In genomic region chr1:90574845-90575244, GRCm38 (mm10) we compare ENCODE assay signal across 21 mouse cellular contexts. TPM values are rescaled to one million over a fixed set of nuclear protein-coding genes. Genes with fewer than 3 reads are reported as not detected.
DNase-seq lines count a peak whose midpoint lies in the region; ATAC-seq and TF ChIP-seq lines count a peak whose summit lies in the region.
"Had no signal": no experiment of that assay in that cellular context is flagged by ENCODE, and none has a peak within 500 bp of the region (broad histone marks: within the 10 kb centered on the region; RNA-seq: fewer than 3 reads in every experiment).

No protein-coding gene starts in this region.

- H3K4me3 ChIP-seq in midbrain, embryonic 10.5 days: no peak overlapping the region
- no peak overlapping the region for H3K4me3 ChIP-seq in midbrain, postnatal 0 days (ENCODE audit: low read depth, low read length)
- no peak overlapping the region for H3K4me3 ChIP-seq in neural tube, embryonic 13.5 days
- H3K4me3 ChIP-seq in midbrain, embryonic 13.5 days (replicated peaks): no peak overlapping the region
- no peak overlapping the region for H3K4me3 ChIP-seq in midbrain, embryonic 16.5 days (ENCODE audit: low read depth, low read length)
- H3K4me3 ChIP-seq: heart, embryonic 13.5 days; hindbrain, embryonic 12.5 days had no signal

- H3K9ac ChIP-seq in midbrain, postnatal 0 days (replicated peaks; ENCODE audit: low read length, poor library complexity, severe bottlenecking): no peak overlapping the region
- H3K9ac ChIP-seq in neural tube, embryonic 13.5 days: no peak overlapping the region
- H3K9ac ChIP-seq in midbrain, embryonic 13.5 days (replicated peaks): no peak overlapping the region
- H3K9ac ChIP-seq in midbrain, embryonic 16.5 days (ENCODE audit: low read depth, low read length): no peak overlapping the region
- H3K9ac ChIP-seq: heart, embryonic 13.5 days; hindbrain, embryonic 12.5 days had no signal

- 58% methylated on average over 3 of the region's 3 CpGs for WGBS in midbrain, embryonic 10.5 days
- 33% methylated on average over 3 of the region's 3 CpGs for WGBS in midbrain, postnatal 0 days
- WGBS in neural tube, embryonic 13.5 days: 30% methylated on average over 3 of the region's 3 CpGs
- 29% methylated on average over 3 of the region's 3 CpGs for WGBS in midbrain, embryonic 13.5 days
- 33% methylated on average over 3 of the region's 3 CpGs for WGBS in midbrain, embryonic 16.5 days

- TF ChIP-seq CTCF in midbrain, postnatal 0 days (IDR thresholded peaks at IDR 0.05): no peak

- H3K4me2 ChIP-seq in midbrain, postnatal 0 days (ENCODE audit: low read depth, low read length, poor library complexity, severe bottlenecking): no peak overlapping the region
- no peak overlapping the region for H3K4me2 ChIP-seq in neural tube, embryonic 13.5 days
- H3K4me2 ChIP-seq in midbrain, embryonic 13.5 days (replicated peaks): no peak overlapping the region
- no peak overlapping the region for H3K4me2 ChIP-seq in midbrain, embryonic 16.5 days (ENCODE audit: low read length)
- H3K4me2 ChIP-seq: heart, embryonic 13.5 days; hindbrain, embryonic 12.5 days had no signal

- no peak for ATAC-seq in midbrain, postnatal 0 days (ENCODE audit: low FRiP score)
- 0 out of 2 replicates have a peak, but pooled peaks have one; percentile 32 for ATAC-seq in neural tube, embryonic 13.5 days (ENCODE audit: low read depth)
- ATAC-seq in midbrain, embryonic 13.5 days: peak; percentile 60; the same call in 1 of the 2 replicates
- ATAC-seq in midbrain, embryonic 16.5 days: 0 out of 2 replicates have a peak, but pooled peaks have one; percentile 71
- ATAC-seq: activated CD4-positive, CD25-positive, alpha-beta regulatory T cell, adult 4 months; CD4-positive, CD25-positive, alpha-beta regulatory T cell, adult 4 months; forebrain, embryonic 14.5 days; hindbrain, postnatal 0 days; inflammation-experienced regulatory T-cells, adult 6 months had no signal

- DNase-seq in midbrain, embryonic 10.5 days (ENCODE audit: low spot score): no peak
- DNase-seq in midbrain, postnatal 0 days (ENCODE audit: low spot score): no peak
- DNase-seq in neural tube, embryonic 10.5 days (ENCODE audit: extremely low spot score, low spot score): no peak
- no peak for DNase-seq in T-cell, adult 2 months (ENCODE audit: low spot score)
- DNase-seq: adrenal gland, adult 8-10 months; adrenal gland, postnatal 25 days; cerebellum, adult 18-20 months; cerebellum, adult 9-10 months; cerebellum, postnatal 14 days; gastrocnemius, postnatal 25 days; heart, adult 18-20 months had no signal

- peaks cover 26% of the 10 kb centered on the region for H3K4me1 ChIP-seq in midbrain, embryonic 10.5 days
- H3K4me1 ChIP-seq in midbrain, postnatal 0 days (ENCODE audit: insufficient read depth, low read length): peaks cover 8% of the 10 kb centered on the region
- peaks cover 11% of the 10 kb centered on the region for H3K4me1 ChIP-seq in neural tube, embryonic 13.5 days (replicated peaks)
- peaks cover 16% of the 10 kb centered on the region for H3K4me1 ChIP-seq in midbrain, embryonic 13.5 days (replicated peaks)
- peaks cover 7% of the 10 kb centered on the region for H3K4me1 ChIP-seq in midbrain, embryonic 16.5 days (ENCODE audit: control insufficient read depth, insufficient read depth, low read length)

- no peaks in the 10 kb centered on the region for H3K36me3 ChIP-seq in midbrain, embryonic 10.5 days
- H3K36me3 ChIP-seq in midbrain, postnatal 0 days (ENCODE audit: insufficient read depth, low read length): no peaks in the 10 kb centered on the region
- no peaks in the 10 kb centered on the region for H3K36me3 ChIP-seq in neural tube, embryonic 13.5 days
- H3K36me3 ChIP-seq in midbrain, embryonic 13.5 days: no peaks in the 10 kb centered on the region
- H3K36me3 ChIP-seq in midbrain, embryonic 16.5 days (ENCODE audit: control insufficient read depth, insufficient read depth, low read length): no peaks in the 10 kb centered on the region
- H3K36me3 ChIP-seq: heart, embryonic 13.5 days; hindbrain, embryonic 12.5 days had no signal

- H3K9me3 ChIP-seq in midbrain, embryonic 10.5 days (replicated peaks): no peaks in the 10 kb centered on the region; the same call in 1 of the 2 replicates
- H3K9me3 ChIP-seq in midbrain, postnatal 0 days (ENCODE audit: low read length): no peaks in the 10 kb centered on the region
- H3K9me3 ChIP-seq in neural tube, embryonic 13.5 days: no peaks in the 10 kb centered on the region
- H3K9me3 ChIP-seq in midbrain, embryonic 13.5 days: no peaks in the 10 kb centered on the region
- H3K9me3 ChIP-seq in midbrain, embryonic 16.5 days (replicated peaks; ENCODE audit: control insufficient read depth, low read length, poor library complexity, severe bottlenecking): no peaks in the 10 kb centered on the region
- H3K9me3 ChIP-seq: hindbrain, embryonic 12.5 days had no signal

- H3K27ac ChIP-seq in midbrain, embryonic 10.5 days (replicated peaks): peak overlapping the region; percentile 46; the same call in 1 of the 2 replicates
- no peak overlapping the region for H3K27ac ChIP-seq in midbrain, postnatal 0 days (ENCODE audit: low read depth, low read length)
- no peak overlapping the region for H3K27ac ChIP-seq in neural tube, embryonic 13.5 days (replicated peaks)
- no peak overlapping the region for H3K27ac ChIP-seq in midbrain, embryonic 13.5 days
- no peak overlapping the region for H3K27ac ChIP-seq in midbrain, embryonic 16.5 days (ENCODE audit: low read length)
- H3K27ac ChIP-seq: heart, embryonic 13.5 days; hindbrain, embryonic 12.5 days; hindbrain, postnatal 0 days had no signal

- no peaks in the 10 kb centered on the region; the same call in 1 of the 2 replicates for H3K27me3 ChIP-seq in midbrain, embryonic 10.5 days (ENCODE audit: low read depth, poor library complexity, severe bottlenecking)
- no peaks in the 10 kb centered on the region for H3K27me3 ChIP-seq in midbrain, postnatal 0 days (ENCODE audit: insufficient read depth, low read length)
- H3K27me3 ChIP-seq in neural tube, embryonic 13.5 days: no peaks in the 10 kb centered on the region
- no peaks in the 10 kb centered on the region for H3K27me3 ChIP-seq in midbrain, embryonic 13.5 days
- no peaks in the 10 kb centered on the region for H3K27me3 ChIP-seq in midbrain, embryonic 16.5 days (ENCODE audit: control insufficient read depth, insufficient read depth, low read depth, low read length)

RNA-seq across cellular contexts. Expression of gene Cops8, which starts 27.9 kb away (rescaled TPM):
- polyA plus RNA-seq in midbrain, embryonic 10.5 days (2016; fragmentation: Nextera tagmentation; extraction: Ambion mirVana): 183 and 199 TPM in 2 replicates
- 85.5 and 141 TPM in 2 replicates for total RNA-seq in midbrain, postnatal 0 days (2014; rRNA removed)
- polyA plus RNA-seq in midbrain, postnatal 0 days (2015; fragmentation: Nextera tagmentation; extraction: Ambion mirVana): 170 and 174 TPM in 2 replicates
- polyA plus RNA-seq in neural tube, embryonic 13.5 days (2015; fragmentation: Nextera tagmentation; extraction: Ambion mirVana): 158 and 164 TPM in 2 replicates
- polyA plus RNA-seq in midbrain, embryonic 13.5 days (2015; fragmentation: Nextera tagmentation; extraction: Ambion mirVana): 180 and 185 TPM in 2 replicates
- polyA plus RNA-seq in midbrain, embryonic 16.5 days (2015; fragmentation: Nextera tagmentation; extraction: Ambion mirVana): 164 and 187 TPM in 2 replicates
